Mouse (Mus musculus): ENCODE measurements around the gene Son.

Son gene

DNA sequence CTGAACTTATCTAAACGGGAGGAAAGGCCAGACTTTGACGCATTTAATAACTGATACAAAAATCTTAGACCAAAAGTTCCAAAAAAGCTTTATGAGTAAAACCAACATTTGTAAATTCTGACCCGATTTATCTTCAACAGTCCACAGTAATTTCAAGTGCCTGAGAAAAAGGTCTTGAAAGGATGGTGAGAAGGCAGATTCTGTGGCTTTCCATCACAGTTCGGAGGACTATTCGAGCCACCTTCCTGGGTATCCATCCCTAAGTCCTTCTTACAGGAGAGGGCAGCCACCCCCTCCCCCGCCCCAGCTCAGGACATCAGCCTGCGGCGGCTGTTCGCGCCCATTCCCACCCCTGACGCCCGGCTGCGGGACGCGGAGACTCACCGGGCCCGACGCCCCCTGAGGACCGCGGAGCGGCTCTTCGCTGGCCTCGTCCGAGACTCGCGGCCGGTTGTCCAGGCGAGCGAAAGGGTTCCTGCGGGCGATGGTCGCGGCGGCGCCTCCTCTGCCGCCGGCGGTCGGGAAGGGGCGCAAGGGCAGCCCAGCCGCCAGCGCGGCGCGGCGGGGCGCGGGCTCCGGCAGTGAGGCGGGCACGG, 40.8 kb downstream of the Son start:
- no peak for DNase-seq (ENCODE audit: low read depth, low spot score)

GRCm38 (mm10) chr16:91688619-91689334, 41.5 kb downstream of the Son start, which contains the start of gene Donson:
Donson (minus strand) TSS chr16:91688770.
- DNase-seq (ENCODE audit: low read depth, low spot score), result peak; percentile 97

GRCm38 (mm10) chr16:91689791-91690190, 42.5 kb downstream of the Son start:
- DNase-seq (ENCODE audit: low read depth, low spot score), result peak; percentile 20

GRCm38 (mm10) chr16:91694455-91695084, 47.3 kb downstream of the Son start:
- DNase-seq (ENCODE audit: low read depth, low spot score), result peak; percentile 83

DNA sequence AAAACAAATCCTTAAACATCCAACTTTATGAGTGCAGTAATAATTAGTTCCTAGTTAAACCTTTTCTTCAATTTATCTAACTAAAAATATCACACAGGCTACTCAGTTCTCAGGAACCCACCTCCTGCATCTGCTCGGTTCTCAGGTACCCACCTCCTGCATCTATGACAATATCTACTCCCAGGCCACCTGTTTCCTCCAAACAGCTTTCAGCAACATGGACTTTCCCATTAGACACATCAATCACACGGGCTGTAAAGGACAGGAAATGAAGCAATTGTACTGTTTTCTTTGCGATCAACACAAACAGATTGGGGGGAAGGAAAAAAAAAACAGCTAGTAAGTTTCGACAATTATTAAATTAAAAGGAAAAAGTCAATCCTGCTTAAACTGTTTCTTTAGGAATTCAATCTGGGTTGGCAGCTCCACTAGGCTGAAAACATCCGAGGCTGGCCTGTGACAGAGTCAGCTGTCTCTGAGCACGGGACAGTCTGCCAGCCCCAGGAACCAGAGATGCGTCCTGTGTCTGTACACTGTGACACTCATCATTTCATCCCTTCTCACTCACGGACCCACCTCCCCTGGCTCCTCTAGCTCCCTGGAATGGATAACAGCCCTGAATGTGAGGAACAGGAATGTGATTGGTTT, 47.9 kb downstream of the Son start:
- no peak for DNase-seq (ENCODE audit: low read depth, low spot score)

- no peak for DNase-seq (ENCODE audit: low read depth, low spot score)
Observed at GRCm38 (mm10) chr16:91698995-91699394, 51.7 kb downstream of the Son start.

DNA sequence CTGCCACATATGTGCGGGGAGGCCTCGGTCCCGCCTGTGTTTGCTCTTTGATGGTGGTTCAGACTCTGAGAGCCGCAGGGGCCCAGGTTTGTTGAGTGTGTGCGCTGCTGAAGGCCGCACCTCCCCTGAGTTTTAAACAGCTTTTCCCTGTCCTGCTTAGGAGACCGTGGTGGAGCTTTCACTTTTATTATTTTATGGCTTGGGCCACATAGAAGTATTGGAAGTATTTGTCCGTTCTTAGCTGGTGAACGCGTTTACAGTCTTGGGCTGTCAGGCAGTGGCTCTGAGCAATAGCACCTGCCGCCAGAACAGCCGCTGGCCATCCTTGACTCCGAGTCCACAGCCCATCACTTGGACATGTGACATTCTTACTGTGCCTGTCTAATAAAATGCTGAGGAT, 54.6 kb downstream of the Son start:
- no peak for DNase-seq (ENCODE audit: low read depth, low spot score)

DNA sequence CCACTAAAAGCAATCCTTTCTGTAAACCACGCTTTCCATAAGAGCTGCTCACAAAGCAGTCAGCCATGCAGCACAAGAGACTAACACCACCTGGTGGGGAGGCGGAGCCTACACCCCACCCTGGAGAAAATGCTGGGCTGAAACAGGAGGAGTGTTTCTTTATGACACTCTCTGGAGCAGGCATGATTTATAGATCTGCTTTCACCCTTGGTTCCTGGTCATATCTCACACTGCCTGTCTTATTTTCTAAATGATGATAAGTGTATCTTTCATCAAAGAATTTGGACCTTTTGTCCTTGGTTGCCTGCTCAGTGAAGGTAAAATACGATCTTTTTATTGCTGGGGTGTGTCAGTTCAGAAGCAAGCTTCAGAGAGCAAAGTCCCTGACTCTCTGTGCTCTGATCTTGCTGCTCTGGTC, 55.5 kb downstream of the Son start:
- no peak for DNase-seq (ENCODE audit: low read depth, low spot score)

GRCm38 (mm10) chr16:91704603-91705340, 57.5 kb downstream of the Son start:
- DNase-seq (ENCODE audit: low read depth, low spot score), result no peak

DNA sequence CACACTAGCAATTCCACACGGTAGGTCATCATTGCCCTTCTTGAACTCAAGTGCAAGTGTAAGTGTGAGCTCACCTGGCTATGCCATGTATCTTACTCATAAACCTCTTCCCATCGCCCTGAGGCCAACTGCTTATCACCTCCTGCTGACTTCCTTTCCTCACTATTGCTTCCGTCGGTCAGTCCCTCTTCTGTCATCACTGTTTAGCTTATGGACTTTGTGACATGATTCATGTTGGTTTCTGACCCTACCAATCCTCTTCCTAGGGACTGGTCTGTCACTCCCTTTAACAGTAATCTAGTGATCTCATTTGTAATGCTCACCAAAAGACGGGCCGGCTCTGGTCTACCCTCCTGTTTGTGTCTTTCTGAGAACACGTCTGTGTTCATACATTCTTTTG, 62.9 kb downstream of the Son start:
- no peak for DNase-seq (ENCODE audit: low read depth, low spot score)

DNA sequence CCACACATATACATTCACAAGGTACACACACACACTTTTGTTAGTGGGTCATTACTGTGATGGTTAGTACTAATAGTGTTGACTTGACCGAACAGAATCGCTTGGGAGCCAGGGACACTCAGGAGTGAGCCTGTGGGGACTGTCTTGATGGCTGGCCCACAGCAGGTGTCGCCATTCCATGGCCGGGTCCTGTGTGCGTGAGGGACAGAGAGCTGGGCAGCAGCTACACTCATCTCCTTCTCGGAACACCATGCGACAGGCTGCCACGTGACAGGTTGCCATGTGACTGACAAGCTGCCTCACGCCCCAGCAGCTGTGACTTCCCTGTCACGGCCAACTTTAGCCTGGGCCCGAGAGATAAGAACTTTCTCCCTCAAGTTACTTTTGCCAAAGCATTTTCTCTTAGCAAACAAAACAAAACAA, 69.6 kb downstream of the Son start:
- no peak for DNase-seq (ENCODE audit: low read depth, low spot score)

GRCm38 (mm10) chr16:91717399-91717798, 70.1 kb downstream of the Son start:
- DNase-seq (ENCODE audit: low read depth, low spot score), result no peak

- DNase-seq (ENCODE audit: low read depth, low spot score), result peak; percentile 75
Observed at GRCm38 (mm10) chr16:91724247-91724646, 76.9 kb downstream of the Son start.

GRCm38 (mm10) chr16:91727433-91727832, 80.1 kb downstream of the Son start:
- DNase-seq (ENCODE audit: low read depth, low spot score), result no peak

DNA sequence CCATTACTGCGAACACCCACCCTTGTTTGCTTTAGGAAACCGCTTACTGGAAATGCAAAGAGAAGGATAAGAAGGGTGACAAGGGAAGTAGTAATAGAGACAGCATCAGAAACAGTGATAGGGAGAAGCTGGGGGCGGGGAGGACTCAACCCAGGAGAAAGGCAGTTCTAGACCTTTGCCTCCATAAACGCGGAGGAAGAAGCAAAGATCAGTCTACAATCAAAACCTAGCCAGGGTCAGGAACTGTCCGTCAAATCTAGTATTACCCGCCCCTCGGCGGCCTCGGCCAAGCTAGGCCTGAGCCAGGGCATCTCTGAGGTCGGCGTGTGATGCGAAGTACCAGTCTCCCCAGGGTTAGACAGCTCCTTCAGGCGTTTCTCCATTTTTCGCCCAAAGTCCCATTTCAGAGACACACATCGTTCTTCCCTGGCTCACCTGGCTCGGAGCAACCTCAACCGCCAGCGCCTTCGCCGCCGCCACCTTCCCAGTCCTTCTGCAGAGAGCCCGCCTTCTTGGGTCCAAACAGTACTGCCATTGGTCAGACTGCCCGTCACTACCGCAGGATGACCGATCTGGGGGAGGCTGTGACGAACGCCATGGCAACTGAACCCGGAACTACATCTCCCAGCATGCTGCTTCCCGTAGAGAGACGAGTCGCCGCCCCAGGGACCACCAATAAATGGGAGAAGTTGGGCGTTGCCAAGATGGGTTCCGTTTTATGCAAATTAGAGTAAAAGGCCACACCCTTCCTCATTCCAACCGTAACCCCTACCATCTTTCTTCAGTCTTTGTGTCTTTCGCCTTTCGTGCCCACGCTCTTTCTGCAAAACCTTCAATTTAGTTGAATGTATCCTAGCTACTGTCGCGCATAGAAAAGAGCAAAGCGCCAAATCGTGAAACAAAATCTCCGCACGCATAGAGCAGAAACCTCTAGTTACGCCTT, 81.1 kb downstream of the Son start, which contains the start of gene Cryzl1:
Gene Cryzl1 (minus strand): TSS at position 853 of the 943 bp plus-strand sequence.
- peak; percentile 95 for DNase-seq (ENCODE audit: low read depth, low spot score)
